Mouse (Mus musculus): ENCODE measurements around the gene Hspb11.

Gene Hspb11

GRCm38 (mm10) chr4:107253125-107254091 is at the start of gene Hspb11, which contains the start of gene Lrrc42:
Gene Hspb11, plus strand, starts transcription at chr4:107253593.
Gene Lrrc42, minus strand, starts transcription at chr4:107253532.
- DNase-seq, result peak; percentile 98

GRCm38 (mm10) chr4:107207016-107207415 is 46.4 kb upstream of the Hspb11 start:
- DNase-seq, result no peak

- DNase-seq, result no peak
Observed at GRCm38 (mm10) chr4:107208880-107209279, 44.5 kb upstream of the Hspb11 start, which contains the start of gene Ldlrad1. Gene Ldlrad1, plus strand, starts transcription at chr4:107209180.

- DNase-seq, result no peak
Observed at GRCm38 (mm10) chr4:107210483-107211097, 42.8 kb upstream of the Hspb11 start.

GRCm38 (mm10) chr4:107211465-107211864 is 41.9 kb upstream of the Hspb11 start:
- DNase-seq, result peak; percentile 46

- no peak for DNase-seq
Observed at GRCm38 (mm10) chr4:107211936-107212335, 41.5 kb upstream of the Hspb11 start.

- DNase-seq, result no peak
Observed at GRCm38 (mm10) chr4:107213279-107214011, 39.9 kb upstream of the Hspb11 start.

- no peak for DNase-seq
Observed at GRCm38 (mm10) chr4:107217574-107217973, 35.8 kb upstream of the Hspb11 start.

- no peak for DNase-seq
Observed at GRCm38 (mm10) chr4:107221524-107221923, 31.9 kb upstream of the Hspb11 start.

- no peak for DNase-seq
Observed at GRCm38 (mm10) chr4:107223225-107224204, 29.9 kb upstream of the Hspb11 start.

GRCm38 (mm10) chr4:107226313-107226712 is 27.1 kb upstream of the Hspb11 start:
- DNase-seq, result no peak

- DNase-seq, result no peak
Observed at GRCm38 (mm10) chr4:107232219-107232618, 21.2 kb upstream of the Hspb11 start.

GRCm38 (mm10) chr4:107238253-107238652 is 15.1 kb upstream of the Hspb11 start:
- DNase-seq, result no peak

- no peak for DNase-seq
Observed at GRCm38 (mm10) chr4:107240196-107240595, 13.2 kb upstream of the Hspb11 start.

GRCm38 (mm10) chr4:107243365-107244333 is 9.7 kb upstream of the Hspb11 start:
- no peak for DNase-seq

GRCm38 (mm10) chr4:107245368-107245767 is 8.0 kb upstream of the Hspb11 start:
- DNase-seq, result no peak

- no peak for DNase-seq
Observed at GRCm38 (mm10) chr4:107246040-107246439, 7.4 kb upstream of the Hspb11 start.

- DNase-seq, result no peak
Observed at GRCm38 (mm10) chr4:107247110-107247509, 6.3 kb upstream of the Hspb11 start.

- no peak for DNase-seq
Observed at GRCm38 (mm10) chr4:107248061-107248460, 5.3 kb upstream of the Hspb11 start.

GRCm38 (mm10) chr4:107249471-107249870 is 3.9 kb upstream of the Hspb11 start:
- DNase-seq, result no peak

GRCm38 (mm10) chr4:107250494-107250893 is 2.9 kb upstream of the Hspb11 start:
- DNase-seq, result peak; percentile 22
